Mouse (Mus musculus) neural tube, embryonic 12.5 days (tissue): ENCODE results near the gene Olfr93. TPM values are rescaled to one million over a fixed set of nuclear protein-coding genes. Genes with fewer than 3 reads are reported as not detected.

Experiments used
- ATAC-seq: fragments of 200-750 bp; cut with Nextera tagmentation; 2 replicates; pipeline ENCODE4 v1.8.0; 2017; ENCODE audit warnings: low read depth, mild to moderate bottlenecking, moderate TSS enrichment, moderate library complexity; ENCODE audit not compliant: low FRiP score
- H3K27ac ChIP-seq: fragments of 300-500 bp; sonication (generic); 2 replicates; pipeline ENCODE4 v1.5.1; 2016
- H3K27me3 ChIP-seq: fragments of 300-500 bp; sonication (generic); replicated peaks from 2 replicates; pipeline ENCODE4 v1.6.1; 2016; ENCODE audit warnings: mild to moderate bottlenecking
- H3K36me3 ChIP-seq: fragments of 300-500 bp; sonication (generic); 2 replicates; pipeline ENCODE4 v1.6.1; 2016; ENCODE audit warnings: mild to moderate bottlenecking
- H3K4me1 ChIP-seq: fragments of 300-500 bp; sonication (generic); 2 replicates; pipeline ENCODE4 v1.6.1; 2016
- H3K4me2 ChIP-seq: fragments of 300-500 bp; sonication (generic); replicated peaks from 2 replicates; pipeline ENCODE4 v1.6.1; 2016; ENCODE audit warnings: mild to moderate bottlenecking
- H3K4me3 ChIP-seq: fragments of 300-500 bp; sonication (generic); 2 replicates; pipeline ENCODE4 v1.5.1; 2016
- H3K9ac ChIP-seq: fragments of 300-500 bp; sonication (generic); 2 replicates; pipeline ENCODE4 v1.6.1; 2016; ENCODE audit warnings: mild to moderate bottlenecking
- H3K9me3 ChIP-seq: fragments of 300-500 bp; sonication (generic); 2 replicates; pipeline ENCODE4 v1.6.1; 2016; ENCODE audit warnings: mild to moderate bottlenecking
- WGBS: fragments of 180-500 bp; shearing (Covaris S2); methylation state at CpG from one replicate; pipeline ENCODE4 v1.1.7; 2016; 5-methylcytosine and 5-hydroxymethylcytosine counted together
- polyA plus RNA-seq: library from polyadenylated mRNA; unstranded; fragments of >200 nt; fragmentation: Nextera tagmentation; extraction: Ambion mirVana; gene quantifications from 2 replicates; pipeline ENCODE4 v1.2.1, GENCODE M21; 2016

Gene Olfr93
- polyA plus RNA-seq, 1 experiment from 2014 or later, result not detected

- no peak within 1 kb of the TSS for H3K4me3 ChIP-seq
- no peak for ATAC-seq
- H3K9me3 ChIP-seq, result no peaks in the 10 kb centered on the region
- 96% methylated on average over 1 of the region's 1 CpGs for WGBS
- no peak within 1 kb of the TSS for H3K9ac ChIP-seq
- no peak within 1 kb of the TSS for H3K4me2 ChIP-seq
- H3K27ac ChIP-seq, result no peak within 1 kb of the TSS
- no peaks in the 10 kb centered on the region for H3K4me1 ChIP-seq
- H3K27me3 ChIP-seq, result no peaks in the 10 kb centered on the region
- H3K36me3 ChIP-seq, result no peaks in the 10 kb centered on the region
These were observed 63.1 kb downstream of the Olfr93 start, which contains the start of gene Olfr91 for GRCm38 (mm10) chr17:37098178-37098577. Gene Olfr91, minus strand, starts transcription at chr17:37098278.

GRCm38 (mm10) chr17:37093289-37093688 is 68.0 kb downstream of the Olfr93 start:
- Histone ChIP-seq H3K9ac (no peak overlapping the region), H3K27ac (no peak overlapping the region), H3K9me3 (no peaks in the 10 kb centered on the region), H3K4me2 (no peak overlapping the region), H3K36me3 (no peaks in the 10 kb centered on the region), H3K4me1 (no peaks in the 10 kb centered on the region), H3K4me3 (no peak overlapping the region), H3K27me3 (no peaks in the 10 kb centered on the region)
- no peak for ATAC-seq
- 81% methylated on average over 5 of the region's 5 CpGs for WGBS

- no peak overlapping the region for H3K4me3 ChIP-seq
- whole genome bisulfite sequencing, result 81% methylated on average over 1 of the region's 1 CpGs
- H3K9ac ChIP-seq, result no peak overlapping the region
- H3K27ac ChIP-seq, result no peak overlapping the region
- H3K36me3 ChIP-seq, result no peaks in the 10 kb centered on the region
- H3K9me3 ChIP-seq, result no peaks in the 10 kb centered on the region
- no peaks in the 10 kb centered on the region for H3K27me3 ChIP-seq
- H3K4me1 ChIP-seq, result no peaks in the 10 kb centered on the region
- H3K4me2 ChIP-seq, result no peak overlapping the region
- no peak for ATAC-seq
These were observed 69.1 kb downstream of the Olfr93 start for GRCm38 (mm10) chr17:37092198-37092597.

Other genes with a start within 250 kb of the Olfr93 start
- 0.41 and 1.3 TPM in 2 replicates for gene Rnf39, start 218.6 kb downstream of the Olfr93 start, polyA plus RNA-seq
- gene Ppp1r11, start 209.8 kb downstream of the Olfr93 start, polyA plus RNA-seq, result 147 and 155 TPM in 2 replicates
- 72.3 and 82.2 TPM in 2 replicates for gene Znrd1, start 202.9 kb downstream of the Olfr93 start, polyA plus RNA-seq
- 6.0 and 6.2 TPM in 2 replicates for gene Znrd1as, start 202.9 kb downstream of the Olfr93 start, polyA plus RNA-seq
- 0.47 TPM in 1 of 2 replicates, not detected in the other for gene 2410137M14Rik, start 180.3 kb downstream of the Olfr93 start, polyA plus RNA-seq
- gene H2-M5, start 172.0 kb downstream of the Olfr93 start, polyA plus RNA-seq, result 1.7 and 1.9 TPM in 2 replicates
- gene Zfp57, start 160.3 kb downstream of the Olfr93 start, polyA plus RNA-seq, result 208 and 210 TPM in 2 replicates
- 1.0 and 1.3 TPM in 2 replicates for gene Mog, start 138.1 kb downstream of the Olfr93 start, polyA plus RNA-seq
- gene Gabbr1, start 115.5 kb downstream of the Olfr93 start, polyA plus RNA-seq, result 44.6 and 47.0 TPM in 2 replicates
- gene Olfr90, start 73.0 kb downstream of the Olfr93 start, polyA plus RNA-seq, result 0.11 TPM in 1 of 2 replicates, not detected in the other
- not detected in 2 replicates for gene Olfr91, start 63.2 kb downstream of the Olfr93 start, polyA plus RNA-seq
- gene Olfr92, start 41.4 kb downstream of the Olfr93 start, polyA plus RNA-seq, result not detected in 2 replicates
- gene Ubd, start 32.4 kb upstream of the Olfr93 start, polyA plus RNA-seq, result not detected in 2 replicates
- not detected in 2 replicates for gene Olfr94, start 39.5 kb upstream of the Olfr93 start, polyA plus RNA-seq
- not detected in 2 replicates for gene Olfr95, start 51.6 kb upstream of the Olfr93 start, polyA plus RNA-seq
- gene Olfr96, start 58.7 kb upstream of the Olfr93 start, polyA plus RNA-seq, result not detected in 2 replicates
- gene Olfr97, start 75.8 kb upstream of the Olfr93 start, polyA plus RNA-seq, result not detected in 2 replicates
- gene Olfr98, start 102.3 kb upstream of the Olfr93 start, polyA plus RNA-seq, result not detected in 2 replicates
- 0.64 and 1.1 TPM in 2 replicates for gene H2-M3, start 108.7 kb upstream of the Olfr93 start, polyA plus RNA-seq
- not detected in 2 replicates for gene Olfr99, start 122.0 kb upstream of the Olfr93 start, polyA plus RNA-seq
- gene Olfr101, start 142.8 kb upstream of the Olfr93 start, polyA plus RNA-seq, result not detected in 2 replicates
- gene Olfr102, start 155.6 kb upstream of the Olfr93 start, polyA plus RNA-seq, result not detected in 2 replicates
- gene Olfr103, start 178.2 kb upstream of the Olfr93 start, polyA plus RNA-seq, result not detected in 2 replicates
- gene Olfr104-ps, start 198.1 kb upstream of the Olfr93 start, polyA plus RNA-seq, result not detected in 2 replicates
- gene Olfr105-ps, start 217.5 kb upstream of the Olfr93 start, polyA plus RNA-seq, result not detected in 2 replicates
- gene Olfr106-ps, start 228.9 kb upstream of the Olfr93 start, polyA plus RNA-seq, result not detected in 2 replicates
- not detected in 2 replicates for gene Olfr107, start 237.7 kb upstream of the Olfr93 start, polyA plus RNA-seq